Comparison of ENCODE assay signal across 27 mouse cellular contexts in genomic region chr13:30203018-30203417, GRCm38 (mm10).
DNase-seq lines count a peak whose midpoint lies in the region; ATAC-seq and TF ChIP-seq lines count a peak whose summit lies in the region.
"Had no signal": no experiment of that assay in that cellular context is flagged by ENCODE, and none has a peak within 500 bp of the region (broad histone marks: within the 10 kb centered on the region; RNA-seq: fewer than 3 reads in every experiment).

No protein-coding gene starts in this region.

- H3K4me3 ChIP-seq in intestine, embryonic 14.5 days (ENCODE audit: low read depth, low read length), result no peak overlapping the region
- H3K4me3 ChIP-seq in intestine, embryonic 16.5 days (ENCODE audit: low read length), result no peak overlapping the region
- no peak overlapping the region for H3K4me3 ChIP-seq in stomach, embryonic 14.5 days (ENCODE audit: low read depth, low read length)
- no peak overlapping the region for H3K4me3 ChIP-seq in stomach, postnatal 0 days (ENCODE audit: low read depth, low read length)
- no peak overlapping the region for H3K4me3 ChIP-seq in hindbrain, embryonic 16.5 days (ENCODE audit: low read length)
- H3K4me3 ChIP-seq in heart, embryonic 11.5 days (ENCODE audit: low read depth, low read length), result no peak overlapping the region
- H3K4me3 ChIP-seq: forebrain, embryonic 10.5 days; forebrain, embryonic 13.5 days; gastrocnemius, adult 2 months; heart, embryonic 13.5 days; hindbrain, embryonic 12.5 days; hindbrain, embryonic 15.5 days had no signal

- no peaks in the 10 kb centered on the region for H3K27me3 ChIP-seq in intestine, embryonic 14.5 days (replicated peaks; ENCODE audit: control insufficient read depth, insufficient read depth, low read length)
- H3K27me3 ChIP-seq in intestine, embryonic 16.5 days (replicated peaks; ENCODE audit: control insufficient read depth, insufficient read depth, low read length), result no peaks in the 10 kb centered on the region
- H3K27me3 ChIP-seq in stomach, embryonic 14.5 days (ENCODE audit: control insufficient read depth, insufficient read depth, low read length), result no peaks in the 10 kb centered on the region
- no peaks in the 10 kb centered on the region for H3K27me3 ChIP-seq in stomach, postnatal 0 days (ENCODE audit: control insufficient read depth, insufficient read depth, low read length)
- H3K27me3 ChIP-seq in hindbrain, embryonic 16.5 days (replicated peaks; ENCODE audit: control insufficient read depth, insufficient read depth, low read length), result no peaks in the 10 kb centered on the region
- H3K27me3 ChIP-seq in heart, embryonic 11.5 days (ENCODE audit: control insufficient read depth, insufficient read depth, low read length), result no peaks in the 10 kb centered on the region
- H3K27me3 ChIP-seq: CH12.LX; forebrain, embryonic 13.5 days; heart, embryonic 13.5 days; hindbrain, embryonic 12.5 days; hindbrain, embryonic 15.5 days; Patski had no signal

- TF ChIP-seq EP300 in stomach, postnatal 0 days (optimal IDR thresholded peaks at IDR 0.05), result no peak

- no peak overlapping the region for H3K9ac ChIP-seq in intestine, embryonic 14.5 days (ENCODE audit: low read length)
- H3K9ac ChIP-seq in intestine, embryonic 16.5 days (ENCODE audit: low read depth, low read length), result no peak overlapping the region
- no peak overlapping the region for H3K9ac ChIP-seq in stomach, embryonic 14.5 days (replicated peaks; ENCODE audit: low read depth, low read length)
- H3K9ac ChIP-seq in stomach, postnatal 0 days (ENCODE audit: low read length), result no peak overlapping the region
- no peak overlapping the region for H3K9ac ChIP-seq in hindbrain, embryonic 16.5 days (ENCODE audit: low read depth, low read length)
- H3K9ac ChIP-seq in heart, embryonic 11.5 days (ENCODE audit: low read depth, low read length), result no peak overlapping the region
- H3K9ac ChIP-seq: forebrain, embryonic 13.5 days; forebrain, postnatal 0 days; heart, embryonic 13.5 days; hindbrain, embryonic 12.5 days; hindbrain, embryonic 15.5 days had no signal

- no peak overlapping the region for H3K27ac ChIP-seq in intestine, embryonic 14.5 days (ENCODE audit: low read depth)
- H3K27ac ChIP-seq in intestine, embryonic 16.5 days (ENCODE audit: low read length), result no peak overlapping the region
- H3K27ac ChIP-seq in stomach, embryonic 14.5 days (ENCODE audit: low read length), result no peak overlapping the region
- H3K27ac ChIP-seq in stomach, postnatal 0 days (replicated peaks), result no peak overlapping the region
- H3K27ac ChIP-seq in hindbrain, embryonic 16.5 days (ENCODE audit: low read depth, low read length), result no peak overlapping the region
- no peak overlapping the region for H3K27ac ChIP-seq in heart, embryonic 11.5 days (ENCODE audit: low read depth, low read length)
- H3K27ac ChIP-seq: forebrain, embryonic 10.5 days; forebrain, embryonic 13.5 days; gastrocnemius, adult 2 months; heart, embryonic 13.5 days; hindbrain, embryonic 12.5 days; hindbrain, embryonic 15.5 days had no signal

- no peak for DNase-seq in intestine, embryonic 14.5 days (ENCODE audit: low spot score)
- peak; percentile 42 for DNase-seq in stomach, postnatal 0 days (ENCODE audit: low spot score)
- DNase-seq: adrenal gland, adult 2 months; adrenal gland, postnatal 25 days; B cell, adult 2 months; cerebellum, adult 18-20 months; cerebellum, adult 9-10 months; cerebellum, postnatal 14 days; forebrain, postnatal 0 days; gastrocnemius, adult 2 months; gastrocnemius, postnatal 14 days; heart, adult 18-20 months; heart, postnatal 14 days had no signal

- no peak overlapping the region for H3K4me2 ChIP-seq in intestine, embryonic 14.5 days (ENCODE audit: low read length)
- H3K4me2 ChIP-seq in intestine, embryonic 16.5 days (ENCODE audit: low read depth, low read length), result no peak overlapping the region
- no peak overlapping the region for H3K4me2 ChIP-seq in stomach, embryonic 14.5 days (replicated peaks; ENCODE audit: low read depth, low read length)
- no peak overlapping the region for H3K4me2 ChIP-seq in stomach, postnatal 0 days (replicated peaks; ENCODE audit: low read depth)
- no peak overlapping the region for H3K4me2 ChIP-seq in hindbrain, embryonic 16.5 days (ENCODE audit: low read length)
- no peak overlapping the region for H3K4me2 ChIP-seq in heart, embryonic 11.5 days
- H3K4me2 ChIP-seq: forebrain, embryonic 13.5 days; heart, embryonic 13.5 days; hindbrain, embryonic 12.5 days; hindbrain, embryonic 15.5 days had no signal

- no peak for TF ChIP-seq CTCF in stomach, postnatal 0 days (IDR thresholded peaks at IDR 0.05; ENCODE audit: low read depth)

- no peaks in the 10 kb centered on the region for H3K4me1 ChIP-seq in intestine, embryonic 14.5 days (replicated peaks; ENCODE audit: control insufficient read depth, insufficient read depth, low read length)
- peaks cover 11% of the 10 kb centered on the region for H3K4me1 ChIP-seq in intestine, embryonic 16.5 days (ENCODE audit: control insufficient read depth, insufficient read depth, low read length)
- H3K4me1 ChIP-seq in stomach, embryonic 14.5 days (ENCODE audit: control insufficient read depth, insufficient read depth, low read length), result no peaks in the 10 kb centered on the region; the same call in 1 of the 2 replicates
- H3K4me1 ChIP-seq in stomach, postnatal 0 days (replicated peaks; ENCODE audit: control insufficient read depth, insufficient read depth), result no peaks in the 10 kb centered on the region
- no peaks in the 10 kb centered on the region for H3K4me1 ChIP-seq in hindbrain, embryonic 16.5 days (ENCODE audit: control insufficient read depth, insufficient read depth, low read depth, low read length)
- no peaks in the 10 kb centered on the region for H3K4me1 ChIP-seq in heart, embryonic 11.5 days (ENCODE audit: control insufficient read depth, insufficient read depth, low read length)
- H3K4me1 ChIP-seq: forebrain, embryonic 10.5 days; forebrain, embryonic 13.5 days; heart, embryonic 13.5 days; hindbrain, embryonic 12.5 days; hindbrain, embryonic 15.5 days had no signal

- H3K9me3 ChIP-seq in intestine, embryonic 14.5 days (ENCODE audit: control insufficient read depth, low read length), result no peaks in the 10 kb centered on the region
- no peaks in the 10 kb centered on the region for H3K9me3 ChIP-seq in intestine, embryonic 16.5 days (ENCODE audit: control insufficient read depth, low read length)
- no peaks in the 10 kb centered on the region for H3K9me3 ChIP-seq in stomach, embryonic 14.5 days (ENCODE audit: control insufficient read depth, low read depth, low read length)
- no peaks in the 10 kb centered on the region for H3K9me3 ChIP-seq in stomach, postnatal 0 days (ENCODE audit: control insufficient read depth, low read length)
- H3K9me3 ChIP-seq in hindbrain, embryonic 16.5 days (ENCODE audit: control insufficient read depth, low read length), result no peaks in the 10 kb centered on the region
- H3K9me3 ChIP-seq in heart, embryonic 11.5 days (replicated peaks; ENCODE audit: control insufficient read depth, low read length), result no peaks in the 10 kb centered on the region
- H3K9me3 ChIP-seq: forebrain, embryonic 10.5 days; forebrain, embryonic 13.5 days; G1E; heart, embryonic 13.5 days; hindbrain, embryonic 12.5 days; hindbrain, embryonic 15.5 days had no signal

- ATAC-seq in intestine, embryonic 14.5 days (replicated peaks; ENCODE audit: low FRiP score, low TSS enrichment, low read depth), result peak; percentile 66; the same call in 1 of the 2 replicates
- peak; percentile 76 for ATAC-seq in intestine, embryonic 16.5 days
- ATAC-seq in stomach, embryonic 14.5 days (ENCODE audit: insufficient number of reproducible peaks, insufficient read depth, low FRiP score, low read depth), result 0 out of 2 replicates have a peak, but pooled peaks have one; percentile 37
- ATAC-seq in stomach, postnatal 0 days (ENCODE audit: low FRiP score, low TSS enrichment), result peak; percentile 89
- ATAC-seq in hindbrain, embryonic 16.5 days, result no peak
- no peak for ATAC-seq in monocyte, adult 5-6 weeks (replicated peaks; ENCODE audit: insufficient number of reproducible peaks, low FRiP score, low TSS enrichment, poor library complexity, severe bottlenecking)
- no peak for ATAC-seq in heart, embryonic 11.5 days (replicated peaks; ENCODE audit: insufficient number of reproducible peaks, low FRiP score, low TSS enrichment)
- ATAC-seq: forebrain, embryonic 13.5 days; forebrain, postnatal 0 days; inflammation-experienced regulatory T-cells, adult 6 months; Patski had no signal

- 0 out of 2 replicates have a peak, but pooled peaks cover 4% of the 10 kb centered on the region for H3K36me3 ChIP-seq in intestine, embryonic 14.5 days (ENCODE audit: control insufficient read depth, insufficient read depth, low read length)
- H3K36me3 ChIP-seq in intestine, embryonic 16.5 days (ENCODE audit: control insufficient read depth, insufficient read depth, low read length), result no peaks in the 10 kb centered on the region
- H3K36me3 ChIP-seq in stomach, embryonic 14.5 days (ENCODE audit: control insufficient read depth, insufficient read depth, low read length), result no peaks in the 10 kb centered on the region
- no peaks in the 10 kb centered on the region for H3K36me3 ChIP-seq in stomach, postnatal 0 days (ENCODE audit: control insufficient read depth, insufficient read depth, low read length)
- H3K36me3 ChIP-seq in hindbrain, embryonic 16.5 days (ENCODE audit: control insufficient read depth, insufficient read depth, low read length), result no peaks in the 10 kb centered on the region
- no peaks in the 10 kb centered on the region for H3K36me3 ChIP-seq in heart, embryonic 11.5 days (ENCODE audit: control insufficient read depth, insufficient read depth, low read length)
- H3K36me3 ChIP-seq: forebrain, embryonic 10.5 days; G1E; heart, embryonic 13.5 days; hindbrain, embryonic 12.5 days; hindbrain, embryonic 15.5 days had no signal

- 80% methylated on average over 2 of the region's 2 CpGs for WGBS in intestine, embryonic 14.5 days
- 79% methylated on average over 2 of the region's 2 CpGs for WGBS in intestine, embryonic 16.5 days
- WGBS in stomach, embryonic 14.5 days, result 72% methylated on average over 2 of the region's 2 CpGs
- WGBS in stomach, postnatal 0 days, result 58% methylated on average over 2 of the region's 2 CpGs
- 93% methylated on average over 2 of the region's 2 CpGs for WGBS in hindbrain, embryonic 16.5 days
- WGBS in heart, embryonic 11.5 days (ENCODE audit: insufficient replicate concordance), result 85% methylated on average over 2 of the region's 2 CpGs

Comparison
In these comparisons a context has a peak if more than half of its experiments do, and no peak if none do; other contexts are left out.
1. ATAC-seq: peak in intestine, embryonic 14.5 days (single experiment), intestine, embryonic 16.5 days (single experiment), stomach, embryonic 14.5 days (single experiment) and stomach, postnatal 0 days (single experiment); none in hindbrain, embryonic 16.5 days (single experiment), monocyte, adult 5-6 weeks (single experiment) and heart, embryonic 11.5 days (single experiment).